Mouse (Mus musculus): ENCODE results near the gene Rrn3. TPM values are rescaled to one million over a fixed set of nuclear protein-coding genes. Genes with fewer than 3 reads are reported as not detected.

Gene Rrn3
- total RNA-seq, 2 experiments from 2014 or later: 37.5 to 38.3 TPM

DNA sequence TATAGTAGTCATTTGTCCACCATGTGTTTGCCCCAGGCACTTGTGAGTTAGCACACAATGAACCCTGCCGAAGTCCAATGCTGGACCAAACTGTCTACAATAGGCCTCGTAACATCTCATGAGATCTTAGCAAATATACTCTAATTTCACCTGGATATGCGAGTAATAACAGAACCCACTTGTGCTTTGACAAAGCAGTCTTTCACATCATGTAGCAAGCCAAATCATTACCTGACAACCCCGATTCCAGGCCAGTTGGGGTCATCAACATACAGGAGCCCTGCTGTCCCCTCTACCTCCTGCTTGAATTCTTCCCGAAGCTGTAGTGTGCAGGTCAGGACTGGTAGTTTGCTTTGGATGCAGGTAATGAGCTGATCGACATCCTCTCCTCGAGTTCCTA lies 59.5 kb downstream of the Rrn3 start:
- intact Hi-C loops (cut with DNase I): no loop called here
- DNase-seq (ENCODE audit: low spot score): no peak

GRCm38 (mm10) chr16:13840956-13841355 lies 60.4 kb downstream of the Rrn3 start:
- DNase-seq (ENCODE audit: low spot score): no peak
- intact Hi-C loops (cut with DNase I): no loop called here

DNA sequence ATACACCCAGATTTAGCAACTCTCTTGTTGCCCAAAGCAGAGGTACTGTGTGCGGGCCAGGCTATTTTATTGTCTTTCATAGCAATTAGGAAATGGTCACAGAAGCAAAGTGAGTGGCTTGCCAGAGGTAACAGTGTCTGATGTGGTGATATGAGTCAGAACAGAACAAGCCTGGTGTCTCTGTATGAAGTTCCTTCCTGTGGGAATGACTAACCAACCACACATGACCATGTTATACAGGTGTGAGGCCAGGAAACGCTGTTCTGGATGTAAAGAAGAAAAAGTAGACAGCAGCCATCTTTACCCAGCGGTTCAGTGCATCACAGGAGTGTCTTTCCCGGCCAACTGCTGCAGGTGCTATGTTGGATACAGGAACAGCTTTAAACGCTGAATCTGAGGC lies 64.5 kb downstream of the Rrn3 start:
- intact Hi-C loops (cut with DNase I): no loop called here
- DNase-seq (ENCODE audit: low spot score): no peak

- no peak for DNase-seq (ENCODE audit: low spot score)
- intact Hi-C loops (cut with DNase I): no loop called here
These were observed 66.2 kb downstream of the Rrn3 start for GRCm38 (mm10) chr16:13846675-13847074.

DNA sequence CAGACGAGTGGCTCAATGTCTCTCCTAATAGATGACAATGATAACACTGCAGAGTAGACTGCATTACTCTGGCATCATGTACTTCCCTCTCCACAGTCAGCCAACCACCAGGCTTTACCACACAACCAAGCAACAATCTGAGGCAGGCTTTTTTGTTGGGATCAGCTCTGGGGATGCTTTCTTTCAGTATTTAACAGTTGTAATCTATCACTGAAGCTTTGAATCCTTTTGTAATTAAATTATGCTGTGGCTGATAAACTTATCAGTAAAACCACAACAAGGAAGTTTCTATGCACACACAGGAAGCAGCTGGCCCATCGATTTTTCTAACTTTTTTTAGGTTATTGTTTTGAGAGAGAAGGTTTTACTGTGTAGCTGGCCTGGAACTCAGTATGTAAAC lies 67.8 kb downstream of the Rrn3 start:
- intact Hi-C loops (cut with DNase I): no loop called here
- no peak for DNase-seq (ENCODE audit: low spot score)

DNA sequence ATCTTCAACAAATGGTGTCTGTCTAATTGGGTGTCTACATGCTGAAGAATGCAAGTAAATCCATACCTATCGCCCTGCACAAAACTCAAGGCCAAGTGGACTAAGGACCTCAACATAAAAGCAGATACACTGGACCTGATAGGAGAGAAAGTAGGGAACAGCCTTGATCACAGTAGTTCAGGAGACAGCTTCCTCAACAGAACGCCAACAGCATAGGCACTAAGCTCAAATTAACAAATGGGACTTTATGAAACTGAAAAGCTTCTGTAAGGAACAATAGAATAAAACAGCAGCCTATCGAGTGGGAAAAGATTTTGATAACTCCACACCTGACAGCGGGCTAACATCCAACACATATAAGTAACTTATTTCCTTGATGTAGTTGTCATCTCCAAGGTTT lies 70.9 kb downstream of the Rrn3 start:
- no peak for DNase-seq (ENCODE audit: low spot score)
- intact Hi-C loops (cut with DNase I): no loop called here

- DNase-seq (ENCODE audit: low spot score): no peak
- intact Hi-C loops (cut with DNase I): no loop called here
These were observed 73.4 kb downstream of the Rrn3 start for GRCm38 (mm10) chr16:13853886-13854285.

Small RNA genes within 50 kb of the gene (microRNA-seq; reads per million reads assigned to microRNA genes)
- not detected for gene Gm27734

Other genes starting within 250 kb of the Rrn3 start
- gene Parn, start 112.5 kb upstream of the Rrn3 start, total RNA-seq (2021): 10 to 100 TPM in 1 of 2 experiments, 1 to 10 TPM in 1; 8.5 to 10.4 TPM
- gene Bfar, start 108.8 kb upstream of the Rrn3 start, total RNA-seq (2021): 10 to 100 TPM; 44.6 to 51.7 TPM
- 1 to 10 TPM; 2.2 TPM for gene 3110001I22Rik, start 108.8 kb upstream of the Rrn3 start, total RNA-seq (2021)
- gene Pla2g10, start 49.7 kb upstream of the Rrn3 start, total RNA-seq (2021): not detected
- 10 to 100 TPM; 47.9 to 49.4 TPM for gene Ntan1, start 38.1 kb downstream of the Rrn3 start, total RNA-seq (2021)
- 10 to 100 TPM; 73.2 to 75.2 TPM for gene Pdxdc1, start 122.4 kb downstream of the Rrn3 start, total RNA-seq (2021)
- gene Mpv17l, start 122.5 kb downstream of the Rrn3 start, total RNA-seq (2021): under 1 TPM; 0.45 to 0.81 TPM
- not detected for gene 2900011O08Rik, start 205.9 kb downstream of the Rrn3 start, total RNA-seq (2021)
- gene Ifitm7, start 206.2 kb downstream of the Rrn3 start, total RNA-seq (2021): not detected

All from heart, postnatal 25 days (tissue).